Mouse (Mus musculus): ENCODE results near the gene Ebf1. TPM values are rescaled to one million over a fixed set of nuclear protein-coding genes. Genes with fewer than 3 reads are reported as not detected.

Ebf1 gene
- polyA plus RNA-seq, 1 experiment: not detected

- Histone ChIP-seq H3K27ac (ENCODE audit: insufficient read depth, low read depth, low read length) (no peak overlapping the region), H3K4me1 (ENCODE audit: control insufficient read depth, insufficient read depth, low read length) (no peaks in the 10 kb centered on the region), H3K4me3 (ENCODE audit: insufficient read depth, low read depth, low read length) (no peak overlapping the region)
- TF ChIP-seq CTCF (IDR thresholded peaks at IDR 0.05; ENCODE audit: insufficient read depth, low read depth, low read length): no peak
- no peak for TF ChIP-seq POLR2A (IDR thresholded peaks at IDR 0.05; ENCODE audit: insufficient read depth, low read depth, low read length)
- 85% methylated on average over 12 of the region's 12 CpGs for WGBS
These were observed 69.3 kb downstream of the Ebf1 start for GRCm38 (mm10) chr11:44686378-44686777.

GRCm38 (mm10) chr11:44688542-44688941 lies 71.4 kb downstream of the Ebf1 start:
- no peaks in the 10 kb centered on the region for H3K4me1 ChIP-seq (ENCODE audit: control insufficient read depth, insufficient read depth, low read length)
- H3K4me3 ChIP-seq (ENCODE audit: insufficient read depth, low read depth, low read length): no peak overlapping the region
- H3K27ac ChIP-seq (ENCODE audit: insufficient read depth, low read depth, low read length): no peak overlapping the region
- TF ChIP-seq POLR2A (IDR thresholded peaks at IDR 0.05; ENCODE audit: insufficient read depth, low read depth, low read length): no peak
- no peak for TF ChIP-seq CTCF (IDR thresholded peaks at IDR 0.05; ENCODE audit: insufficient read depth, low read depth, low read length)
- WGBS: 71% methylated on average over 3 of the region's 3 CpGs

GRCm38 (mm10) chr11:44689571-44690264 lies 72.6 kb downstream of the Ebf1 start:
- Histone ChIP-seq H3K27ac (ENCODE audit: insufficient read depth, low read depth, low read length) (no peak overlapping the region), H3K4me1 (ENCODE audit: control insufficient read depth, insufficient read depth, low read length) (no peaks in the 10 kb centered on the region), H3K4me3 (ENCODE audit: insufficient read depth, low read depth, low read length) (no peak overlapping the region)
- 87% methylated on average over 7 of the region's 7 CpGs for WGBS
- no peak for TF ChIP-seq CTCF (IDR thresholded peaks at IDR 0.05; ENCODE audit: insufficient read depth, low read depth, low read length)
- no peak for TF ChIP-seq POLR2A (IDR thresholded peaks at IDR 0.05; ENCODE audit: insufficient read depth, low read depth, low read length)

GRCm38 (mm10) chr11:44690265-44690572 lies 73.1 kb downstream of the Ebf1 start:
- Histone ChIP-seq H3K4me1 (ENCODE audit: control insufficient read depth, insufficient read depth, low read length) (no peaks in the 10 kb centered on the region), H3K4me3 (ENCODE audit: insufficient read depth, low read depth, low read length) (no peak overlapping the region), H3K27ac (ENCODE audit: insufficient read depth, low read depth, low read length) (no peak overlapping the region)
- 91% methylated on average over 5 of the region's 5 CpGs for WGBS
- no peak for TF ChIP-seq POLR2A (IDR thresholded peaks at IDR 0.05; ENCODE audit: insufficient read depth, low read depth, low read length)

- Histone ChIP-seq H3K4me3 (ENCODE audit: insufficient read depth, low read depth, low read length) (no peak overlapping the region), H3K4me1 (ENCODE audit: control insufficient read depth, insufficient read depth, low read length) (peaks cover 6% of the 10 kb centered on the region), H3K27ac (ENCODE audit: insufficient read depth, low read depth, low read length) (no peak overlapping the region)
- WGBS: 97% methylated on average over 9 of the region's 9 CpGs
- no peak for TF ChIP-seq POLR2A (IDR thresholded peaks at IDR 0.05; ENCODE audit: insufficient read depth, low read depth, low read length)
- TF ChIP-seq CTCF (IDR thresholded peaks at IDR 0.05; ENCODE audit: insufficient read depth, low read depth, low read length): no peak
These were observed 78.3 kb downstream of the Ebf1 start for GRCm38 (mm10) chr11:44695416-44695815.

GRCm38 (mm10) chr11:44696539-44697201 lies 79.6 kb downstream of the Ebf1 start:
- 24% methylated on average over 16 of the region's 16 CpGs for WGBS
- no peak overlapping the region for H3K4me3 ChIP-seq (ENCODE audit: insufficient read depth, low read depth, low read length)

GRCm38 (mm10) chr11:44700181-44700580 lies 83.1 kb downstream of the Ebf1 start:
- H3K4me3 ChIP-seq (ENCODE audit: insufficient read depth, low read depth, low read length): no peak overlapping the region
- 85% methylated on average over 4 of the region's 4 CpGs for WGBS
- no peak for TF ChIP-seq POLR2A (IDR thresholded peaks at IDR 0.05; ENCODE audit: insufficient read depth, low read depth, low read length)
- no peak for TF ChIP-seq CTCF (IDR thresholded peaks at IDR 0.05; ENCODE audit: insufficient read depth, low read depth, low read length)
- H3K4me1 ChIP-seq (ENCODE audit: control insufficient read depth, insufficient read depth, low read length): peaks cover 6% of the 10 kb centered on the region
- no peak overlapping the region for H3K27ac ChIP-seq (ENCODE audit: insufficient read depth, low read depth, low read length)

More at GRCm38 (mm10) chr11:44696539-44697201, 79.6 kb downstream of the Ebf1 start:
- Histone ChIP-seq H3K4me1 (ENCODE audit: control insufficient read depth, insufficient read depth, low read length) (peaks cover 6% of the 10 kb centered on the region), H3K27ac (ENCODE audit: insufficient read depth, low read depth, low read length) (no peak overlapping the region)
- TF ChIP-seq POLR2A (IDR thresholded peaks at IDR 0.05; ENCODE audit: insufficient read depth, low read depth, low read length) (no peak), CTCF (IDR thresholded peaks at IDR 0.05; ENCODE audit: insufficient read depth, low read depth, low read length) (no peak)

- TF ChIP-seq CTCF (IDR thresholded peaks at IDR 0.05; ENCODE audit: insufficient read depth, low read depth, low read length) (no peak), POLR2A (IDR thresholded peaks at IDR 0.05; ENCODE audit: insufficient read depth, low read depth, low read length) (no peak)
- WGBS: 60% methylated on average over 11 of the region's 11 CpGs
- Histone ChIP-seq H3K4me1 (ENCODE audit: control insufficient read depth, insufficient read depth, low read length) (peaks cover 6% of the 10 kb centered on the region), H3K27ac (ENCODE audit: insufficient read depth, low read depth, low read length) (no peak overlapping the region), H3K4me3 (ENCODE audit: insufficient read depth, low read depth, low read length) (no peak overlapping the region)
These were observed 84.2 kb downstream of the Ebf1 start for GRCm38 (mm10) chr11:44701221-44701810.

- Histone ChIP-seq H3K27ac (ENCODE audit: insufficient read depth, low read depth, low read length) (no peak overlapping the region), H3K4me1 (ENCODE audit: control insufficient read depth, insufficient read depth, low read length) (peaks cover 2% of the 10 kb centered on the region), H3K4me3 (ENCODE audit: insufficient read depth, low read depth, low read length) (no peak overlapping the region)
- 85% methylated on average over 1 of the region's 1 CpGs for WGBS
- no peak for TF ChIP-seq POLR2A (IDR thresholded peaks at IDR 0.05; ENCODE audit: insufficient read depth, low read depth, low read length)
- no peak for TF ChIP-seq CTCF (IDR thresholded peaks at IDR 0.05; ENCODE audit: insufficient read depth, low read depth, low read length)
These were observed 84.7 kb downstream of the Ebf1 start for GRCm38 (mm10) chr11:44701864-44702263.

All from olfactory bulb, adult 2 months (tissue).